In the genomic region with DNA sequence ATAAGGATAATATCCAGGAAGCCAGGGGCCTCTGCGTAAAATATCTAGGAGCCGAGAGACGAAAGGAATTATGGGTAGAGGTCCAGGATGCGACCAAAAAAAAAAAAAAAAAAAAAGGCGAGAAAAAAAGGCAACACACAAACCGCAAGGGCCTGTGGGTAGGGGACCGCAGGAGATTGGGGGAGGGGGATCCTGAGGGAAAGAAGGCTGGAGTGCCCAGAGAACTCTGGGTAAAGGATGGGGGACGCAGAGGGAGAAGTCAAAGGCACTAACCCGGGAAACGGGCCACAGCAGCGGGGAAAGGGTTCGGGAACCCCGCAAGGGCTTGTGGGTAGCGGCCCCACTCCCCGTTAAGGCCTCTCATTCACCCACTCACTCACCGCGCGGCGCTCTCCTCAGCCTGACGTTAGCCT, we compare ENCODE assay signal across 7 mouse cellular contexts. TPM values are rescaled to one million over a fixed set of nuclear protein-coding genes. Genes with fewer than 3 reads are reported as not detected.
DNase-seq lines count a peak whose midpoint lies in the region; ATAC-seq and TF ChIP-seq lines count a peak whose summit lies in the region.

No protein-coding gene starts in this region.

- ATAC-seq in lung, embryonic 14.5 days (ENCODE audit: insufficient read depth), result peak; percentile 69
- ATAC-seq in forebrain, embryonic 11.5 days (replicated peaks; ENCODE audit: low FRiP score), result peak; percentile 77
- peak; percentile 76 for ATAC-seq in liver, embryonic 12.5 days
- ATAC-seq in stomach, embryonic 16.5 days (ENCODE audit: insufficient read depth, low FRiP score), result peak; percentile 83

- H3K9me3 ChIP-seq in lung, embryonic 14.5 days (ENCODE audit: low read depth, low read length), result no peaks in the 10 kb centered on the region
- no peaks in the 10 kb centered on the region for H3K9me3 ChIP-seq in forebrain, embryonic 11.5 days (ENCODE audit: control insufficient read depth, low read length)
- H3K9me3 ChIP-seq in liver, embryonic 12.5 days (replicated peaks), result no peaks in the 10 kb centered on the region
- no peaks in the 10 kb centered on the region for H3K9me3 ChIP-seq in stomach, embryonic 16.5 days (replicated peaks; ENCODE audit: control insufficient read depth, low read length)

- H3K27ac ChIP-seq in lung, embryonic 14.5 days (ENCODE audit: low read depth), result peak overlapping the region; percentile 99
- peak overlapping the region; percentile 85 for H3K27ac ChIP-seq in bone marrow macrophage, adult 2 months (ENCODE audit: insufficient read depth, low read depth, low read length)
- H3K27ac ChIP-seq in forebrain, embryonic 11.5 days (ENCODE audit: low read depth, low read length), result peak overlapping the region; percentile 99
- H3K27ac ChIP-seq in liver, embryonic 12.5 days, result peak overlapping the region; percentile 98
- peak overlapping the region; percentile 94 for H3K27ac ChIP-seq in stomach, embryonic 16.5 days (ENCODE audit: low read length)

- H3K9ac ChIP-seq in lung, embryonic 14.5 days, result peak overlapping the region; percentile 90
- peak overlapping the region; percentile 89 for H3K9ac ChIP-seq in forebrain, embryonic 11.5 days (ENCODE audit: low read length)
- H3K9ac ChIP-seq in liver, embryonic 12.5 days, result peak overlapping the region; percentile 93
- H3K9ac ChIP-seq in stomach, embryonic 16.5 days (ENCODE audit: low read length), result peak overlapping the region; percentile 94

- peak; percentile 85 for DNase-seq in lung, embryonic 14.5 days
- DNase-seq in lung, postnatal 25 days (ENCODE audit: low spot score), result no peak
- DNase-seq in forebrain, embryonic 11.5 days (ENCODE audit: low spot score), result no peak
- DNase-seq in yolk sac, embryonic 10.5 days (ENCODE audit: low spot score), result no peak

- H3K36me3 ChIP-seq in lung, embryonic 14.5 days (ENCODE audit: insufficient read depth), result peaks cover 40% of the 10 kb centered on the region
- H3K36me3 ChIP-seq in forebrain, embryonic 11.5 days (ENCODE audit: control insufficient read depth, insufficient read depth, low read length), result peaks cover 18% of the 10 kb centered on the region
- peaks cover 43% of the 10 kb centered on the region for H3K36me3 ChIP-seq in liver, embryonic 12.5 days
- peaks cover 14% of the 10 kb centered on the region; the same call in 1 of the 2 replicates for H3K36me3 ChIP-seq in stomach, embryonic 16.5 days (ENCODE audit: control insufficient read depth, insufficient read depth, low read length)

- TF ChIP-seq POLR2A in bone marrow macrophage, adult 2 months (IDR thresholded peaks at IDR 0.05; ENCODE audit: borderline replicate concordance, low read depth, low read length), result no peak

- TF ChIP-seq CTCF in lung, embryonic 14.5 days (IDR thresholded peaks at IDR 0.05; ENCODE audit: low read depth), result no peak
- no peak for TF ChIP-seq CTCF in bone marrow macrophage, adult 2 months (IDR thresholded peaks at IDR 0.05; ENCODE audit: low read depth, low read length)

- peak overlapping the region; percentile 75 for H3K4me3 ChIP-seq in lung, embryonic 14.5 days (ENCODE audit: low read depth, low read length)
- H3K4me3 ChIP-seq in bone marrow macrophage, adult 2 months (ENCODE audit: insufficient read depth, low read length), result peak overlapping the region; percentile 70
- peak overlapping the region; percentile 88 for H3K4me3 ChIP-seq in forebrain, embryonic 11.5 days (ENCODE audit: low read depth, low read length)
- H3K4me3 ChIP-seq in liver, embryonic 12.5 days, result peak overlapping the region; percentile 90
- peak overlapping the region; percentile 86 for H3K4me3 ChIP-seq in stomach, embryonic 16.5 days (replicated peaks; ENCODE audit: low read length)

- 0% methylated on average over 19 of the region's 20 CpGs for WGBS in lung, embryonic 14.5 days
- under 1% methylated on average over 18 of the region's 20 CpGs for WGBS in forebrain, embryonic 11.5 days
- under 1% methylated on average over 19 of the region's 20 CpGs for WGBS in liver, embryonic 12.5 days (ENCODE audit: insufficient replicate concordance)
- WGBS in stomach, embryonic 16.5 days, result under 1% methylated on average over 19 of the region's 20 CpGs

- peak overlapping the region; percentile 100 for H3K4me2 ChIP-seq in lung, embryonic 14.5 days
- peak overlapping the region; percentile 99 for H3K4me2 ChIP-seq in forebrain, embryonic 11.5 days (ENCODE audit: low read depth, low read length, severe bottlenecking)
- peak overlapping the region; percentile 78 for H3K4me2 ChIP-seq in liver, embryonic 12.5 days
- H3K4me2 ChIP-seq in stomach, embryonic 16.5 days (ENCODE audit: low read depth, low read length), result peak overlapping the region; percentile 98

- no peaks in the 10 kb centered on the region for H3K27me3 ChIP-seq in lung, embryonic 14.5 days (ENCODE audit: insufficient read depth, low read length)
- no peaks in the 10 kb centered on the region for H3K27me3 ChIP-seq in forebrain, embryonic 11.5 days (ENCODE audit: control insufficient read depth, insufficient read depth, low read length)
- no peaks in the 10 kb centered on the region for H3K27me3 ChIP-seq in liver, embryonic 12.5 days (replicated peaks)
- H3K27me3 ChIP-seq in stomach, embryonic 16.5 days (ENCODE audit: control insufficient read depth, insufficient read depth, low read length), result no peaks in the 10 kb centered on the region

- H3K4me1 ChIP-seq in lung, embryonic 14.5 days (ENCODE audit: insufficient read depth), result peaks cover 6% of the 10 kb centered on the region
- peaks cover 16% of the 10 kb centered on the region for H3K4me1 ChIP-seq in bone marrow macrophage, adult 2 months (ENCODE audit: control insufficient read depth, insufficient read depth, low read length)
- H3K4me1 ChIP-seq in forebrain, embryonic 11.5 days (replicated peaks; ENCODE audit: control insufficient read depth, insufficient read depth, low read length), result peaks cover 16% of the 10 kb centered on the region; the same call in 1 of the 2 replicates
- H3K4me1 ChIP-seq in liver, embryonic 12.5 days, result peaks cover 37% of the 10 kb centered on the region
- H3K4me1 ChIP-seq in stomach, embryonic 16.5 days (ENCODE audit: control insufficient read depth, insufficient read depth, low read length), result peaks cover 16% of the 10 kb centered on the region

RNA-seq across cellular contexts. Expression of a gene that starts 0.4 kb away (rescaled TPM):
- polyA plus RNA-seq in lung, embryonic 14.5 days (2014; fragmentation: Nextera tagmentation; extraction: Ambion mirVana), result 74.0 and 88.2 TPM in 2 replicates
- polyA plus RNA-seq in bone marrow macrophage, adult 2 months (2012; ENCODE audit: insufficient read depth, insufficient read length, missing spikeins), result 385 and 416 TPM in 2 replicates
- 79.8 and 87.9 TPM in 2 replicates for polyA plus RNA-seq in forebrain, embryonic 11.5 days (2014; fragmentation: Nextera tagmentation; extraction: Ambion mirVana)
- polyA plus RNA-seq in liver, embryonic 12.5 days (2016; fragmentation: Nextera tagmentation; extraction: Ambion mirVana), result 170 and 179 TPM in 2 replicates
- polyA plus RNA-seq in stomach, embryonic 16.5 days (2015; fragmentation: Nextera tagmentation; extraction: Ambion mirVana), result 150 and 162 TPM in 2 replicates

RNA-seq across cellular contexts. Expression of a gene that starts 10.3 kb away (rescaled TPM):
- polyA plus RNA-seq in lung, embryonic 14.5 days (2014; fragmentation: Nextera tagmentation; extraction: Ambion mirVana), result 0.08 TPM in 1 of 2 replicates, not detected in the other
- not detected in 2 replicates for polyA plus RNA-seq in bone marrow macrophage, adult 2 months (2012; ENCODE audit: insufficient read depth, insufficient read length, missing spikeins)
- not detected in 2 replicates for polyA plus RNA-seq in forebrain, embryonic 11.5 days (2014; fragmentation: Nextera tagmentation; extraction: Ambion mirVana)
- 0.05 and 0.10 TPM in 2 replicates for polyA plus RNA-seq in liver, embryonic 12.5 days (2016; fragmentation: Nextera tagmentation; extraction: Ambion mirVana)
- polyA plus RNA-seq in stomach, embryonic 16.5 days (2015; fragmentation: Nextera tagmentation; extraction: Ambion mirVana), result 0.09 TPM in 1 of 2 replicates, not detected in the other

RNA-seq across cellular contexts. Expression of a gene that starts 18.4 kb away (rescaled TPM):
- 1.9 and 2.2 TPM in 2 replicates for polyA plus RNA-seq in lung, embryonic 14.5 days (2014; fragmentation: Nextera tagmentation; extraction: Ambion mirVana)
- not detected in 2 replicates for polyA plus RNA-seq in bone marrow macrophage, adult 2 months (2012; ENCODE audit: insufficient read depth, insufficient read length, missing spikeins)
- polyA plus RNA-seq in forebrain, embryonic 11.5 days (2014; fragmentation: Nextera tagmentation; extraction: Ambion mirVana), result 0.33 and 0.67 TPM in 2 replicates
- 0.81 and 0.87 TPM in 2 replicates for polyA plus RNA-seq in liver, embryonic 12.5 days (2016; fragmentation: Nextera tagmentation; extraction: Ambion mirVana)
- 1.3 and 1.6 TPM in 2 replicates for polyA plus RNA-seq in stomach, embryonic 16.5 days (2015; fragmentation: Nextera tagmentation; extraction: Ambion mirVana)

RNA-seq across cellular contexts. Expression of a gene that starts 24.8 kb away (rescaled TPM):
- polyA plus RNA-seq in lung, embryonic 14.5 days (2014; fragmentation: Nextera tagmentation; extraction: Ambion mirVana), result 0.30 and 0.87 TPM in 2 replicates
- polyA plus RNA-seq in bone marrow macrophage, adult 2 months (2012; ENCODE audit: insufficient read depth, insufficient read length, missing spikeins), result 3.0 and 3.6 TPM in 2 replicates
- 0.48 and 1.5 TPM in 2 replicates for polyA plus RNA-seq in forebrain, embryonic 11.5 days (2014; fragmentation: Nextera tagmentation; extraction: Ambion mirVana)
- 0.38 TPM in 1 of 2 replicates, not detected in the other for polyA plus RNA-seq in liver, embryonic 12.5 days (2016; fragmentation: Nextera tagmentation; extraction: Ambion mirVana)
- 4.6 and 5.5 TPM in 2 replicates for polyA plus RNA-seq in stomach, embryonic 16.5 days (2015; fragmentation: Nextera tagmentation; extraction: Ambion mirVana)

RNA-seq across cellular contexts. Expression of a gene that starts 25.5 kb away (rescaled TPM):
- not detected in 2 replicates for polyA plus RNA-seq in lung, embryonic 14.5 days (2014; fragmentation: Nextera tagmentation; extraction: Ambion mirVana)
- polyA plus RNA-seq in bone marrow macrophage, adult 2 months (2012; ENCODE audit: insufficient read depth, insufficient read length, missing spikeins), result not detected in 2 replicates
- not detected in 2 replicates for polyA plus RNA-seq in forebrain, embryonic 11.5 days (2014; fragmentation: Nextera tagmentation; extraction: Ambion mirVana)
- polyA plus RNA-seq in liver, embryonic 12.5 days (2016; fragmentation: Nextera tagmentation; extraction: Ambion mirVana), result not detected in 2 replicates
- not detected in 2 replicates for polyA plus RNA-seq in stomach, embryonic 16.5 days (2015; fragmentation: Nextera tagmentation; extraction: Ambion mirVana)
